Mouse (Mus musculus): ENCODE results near the gene Mapre1. TPM values are rescaled to one million over a fixed set of nuclear protein-coding genes. Genes with fewer than 3 reads are reported as not detected.
"Not testable (repeated sequence)": the region's sequence is repeated elsewhere in the genome, so short reads cannot be mapped to it uniquely, and the experiment has no call there.

The Mapre1 gene
- 228 and 238 TPM in 2 replicates for polyA plus RNA-seq (2014; fragmentation: Nextera tagmentation; extraction: Ambion mirVana)

DNA sequence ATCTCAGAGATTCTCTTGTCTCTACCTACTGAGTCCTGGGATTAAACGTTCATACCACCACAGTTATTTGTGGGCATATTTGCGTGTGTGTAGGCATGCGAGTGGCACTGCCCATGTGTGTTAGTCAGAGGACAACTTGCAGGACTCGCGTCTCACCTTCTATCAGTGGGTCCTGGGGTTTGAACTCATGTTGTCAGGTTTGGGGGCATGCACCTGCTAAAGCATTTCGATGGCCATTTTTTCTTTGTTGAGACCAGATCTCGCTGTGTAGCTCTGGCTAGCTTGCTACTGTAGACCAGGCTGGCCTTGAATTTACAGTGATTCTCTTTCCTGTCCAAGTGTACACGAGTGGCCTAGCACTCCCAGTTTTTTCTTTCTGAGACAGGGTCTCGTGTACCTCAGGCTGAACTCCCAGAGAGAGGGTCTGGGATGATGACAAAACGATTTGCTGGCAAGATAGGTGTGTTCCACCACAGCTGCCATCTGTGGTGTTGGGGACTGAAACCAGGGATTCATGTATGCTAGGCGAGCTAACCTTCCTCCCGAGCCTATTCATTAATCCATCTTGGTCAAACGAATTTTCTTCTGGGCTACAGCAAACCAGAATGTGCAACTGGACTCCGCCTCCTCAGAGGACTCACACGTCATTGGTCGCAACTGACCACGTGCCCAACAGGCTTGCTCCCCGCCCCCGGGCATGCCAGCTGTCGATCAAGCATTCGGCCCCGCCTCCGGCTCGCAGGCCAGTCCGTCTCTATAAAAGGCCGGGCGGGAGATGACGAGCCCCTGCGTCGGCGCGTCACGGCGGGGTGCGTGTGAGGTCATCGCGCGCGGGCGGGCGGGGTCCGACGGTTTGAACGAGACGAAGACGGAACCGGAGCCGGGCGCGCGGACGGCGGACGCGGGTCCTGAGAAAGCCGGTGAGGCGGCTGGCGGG is at the start of gene Mapre1:
TSS of gene Mapre1 (plus strand) at position 775 of the 937 bp plus-strand sequence.
- peak; percentile 97 for ATAC-seq (ENCODE audit: low read depth)
- Histone ChIP-seq H3K4me2 (ENCODE audit: low read depth, low read length) (peak within 1 kb of the TSS; percentile 72), H3K4me3 (ENCODE audit: low read depth, low read length) (peak within 1 kb of the TSS; percentile 91), H3K27ac (replicated peaks; ENCODE audit: low read depth, low read length) (peak within 1 kb of the TSS; percentile 94), H3K36me3 (ENCODE audit: control insufficient read depth, insufficient read depth, low read length) (no peaks in the 10 kb centered on the region), H3K9ac (ENCODE audit: low read depth, low read length) (peak within 1 kb of the TSS; percentile 96), H3K27me3 (replicated peaks; ENCODE audit: control insufficient read depth, insufficient read depth, low read length) (no peaks in the 10 kb centered on the region), H3K9me3 (ENCODE audit: control insufficient read depth, low read length) (no peaks in the 10 kb centered on the region), H3K4me1 (ENCODE audit: control insufficient read depth, insufficient read depth, low read length) (peaks cover 15% of the 10 kb centered on the region)
- WGBS, result 15% methylated on average over 37 of the region's 58 CpGs
- peak; percentile 100 for DNase-seq (ENCODE audit: low spot score)

DNA sequence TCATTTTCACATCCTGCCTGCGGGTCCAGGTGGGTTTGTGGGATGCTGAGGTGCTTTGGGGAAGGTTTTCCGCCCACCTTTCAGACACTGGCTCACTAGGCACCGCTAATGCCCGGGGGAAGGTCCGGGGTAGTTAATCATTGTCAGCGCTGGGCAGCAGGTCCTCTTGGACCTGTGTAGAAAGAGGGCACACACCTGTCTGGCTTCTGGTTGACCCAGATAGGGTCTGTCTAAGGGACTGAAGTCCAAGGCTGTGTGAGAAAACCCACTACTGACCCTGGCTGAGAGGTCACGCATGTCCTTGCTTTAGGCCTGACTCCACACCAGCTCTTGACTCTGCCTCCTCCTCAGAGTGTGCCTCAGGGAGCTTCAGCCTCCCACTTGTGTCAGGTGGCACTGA is 47.7 kb upstream of the Mapre1 start:
- not testable (repeated sequence) for H3K36me3 ChIP-seq (ENCODE audit: control insufficient read depth, insufficient read depth, low read length); H3K4me3 ChIP-seq (ENCODE audit: low read depth, low read length); H3K27me3 ChIP-seq (replicated peaks; ENCODE audit: control insufficient read depth, insufficient read depth, low read length); H3K9me3 ChIP-seq (ENCODE audit: control insufficient read depth, low read length); H3K9ac ChIP-seq (ENCODE audit: low read depth, low read length); H3K4me1 ChIP-seq (ENCODE audit: control insufficient read depth, insufficient read depth, low read length); ATAC-seq (ENCODE audit: low read depth); DNase-seq (ENCODE audit: low spot score); H3K4me2 ChIP-seq (ENCODE audit: low read depth, low read length); H3K27ac ChIP-seq (replicated peaks; ENCODE audit: low read depth, low read length)
- WGBS, result 76% methylated on average over 5 of the region's 7 CpGs

DNA sequence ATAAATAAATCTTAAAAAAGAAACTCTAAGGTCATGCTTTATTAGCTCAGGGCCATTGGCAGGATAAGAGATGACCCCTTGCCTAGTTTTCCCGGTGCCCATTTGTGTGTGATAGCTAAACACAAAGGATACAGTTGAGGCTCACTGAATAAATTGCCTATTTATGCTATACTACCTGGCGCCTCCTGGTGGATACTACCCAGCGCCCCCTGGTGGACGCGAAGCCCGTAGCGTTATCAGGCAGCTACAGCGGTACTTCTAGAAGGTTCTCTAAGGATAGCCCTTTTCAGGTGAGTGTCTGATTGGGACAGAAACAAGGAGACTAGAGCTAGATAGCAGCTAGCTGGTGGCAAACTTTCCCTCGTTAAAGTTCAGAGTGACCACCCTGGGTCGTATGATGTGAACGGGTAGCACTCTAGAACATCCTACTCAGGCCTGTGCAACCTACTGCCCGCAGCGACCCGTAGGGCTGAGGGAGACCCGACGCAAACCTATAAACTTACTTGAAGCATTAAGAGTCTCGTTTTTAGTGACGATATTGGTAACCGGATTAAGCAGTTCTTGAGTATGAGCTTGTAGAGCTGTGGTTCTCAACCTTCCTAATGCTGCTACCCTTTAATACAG is 46.5 kb upstream of the Mapre1 start:
- Histone ChIP-seq H3K27ac (replicated peaks; ENCODE audit: low read depth, low read length) (no peak overlapping the region), H3K4me1 (ENCODE audit: control insufficient read depth, insufficient read depth, low read length) (no peaks in the 10 kb centered on the region), H3K27me3 (replicated peaks; ENCODE audit: control insufficient read depth, insufficient read depth, low read length) (no peaks in the 10 kb centered on the region), H3K9ac (ENCODE audit: low read depth, low read length) (no peak overlapping the region), H3K36me3 (ENCODE audit: control insufficient read depth, insufficient read depth, low read length) (no peaks in the 10 kb centered on the region), H3K4me2 (ENCODE audit: low read depth, low read length) (no peak overlapping the region), H3K9me3 (ENCODE audit: control insufficient read depth, low read length) (no peaks in the 10 kb centered on the region), H3K4me3 (ENCODE audit: low read depth, low read length) (no peak overlapping the region)
- no peak for ATAC-seq (ENCODE audit: low read depth)
- DNase-seq (ENCODE audit: low spot score), result peak; percentile 13
- 70% methylated on average over 19 of the region's 19 CpGs for WGBS

DNA sequence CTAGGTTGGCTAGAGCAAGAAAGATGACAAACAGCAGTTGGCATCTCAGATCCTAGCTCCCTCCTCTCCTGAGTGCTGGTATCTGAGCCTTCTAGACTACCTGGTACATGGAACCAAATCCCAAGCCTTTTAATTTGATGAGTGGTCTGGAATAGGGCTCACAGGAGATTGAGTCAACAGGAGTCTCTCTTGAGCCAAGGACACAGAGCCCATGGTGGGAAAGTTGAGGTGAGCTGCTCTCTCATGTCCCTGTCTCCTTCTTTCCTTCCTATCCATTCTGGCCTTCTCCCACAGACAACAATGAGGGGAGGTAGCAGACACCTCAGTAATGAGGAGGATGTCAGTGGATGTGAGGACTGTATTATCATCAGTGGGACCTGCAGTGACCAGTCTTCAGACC is 44.7 kb upstream of the Mapre1 start, which contains the start of gene Dnmt3c:
TSS of gene Dnmt3c (plus strand) at position 301 of the 400 bp plus-strand sequence.
- Histone ChIP-seq H3K9me3 (ENCODE audit: control insufficient read depth, low read length) (no peaks in the 10 kb centered on the region), H3K27me3 (replicated peaks; ENCODE audit: control insufficient read depth, insufficient read depth, low read length) (no peaks in the 10 kb centered on the region), H3K4me2 (ENCODE audit: low read depth, low read length) (no peak within 1 kb of the TSS), H3K4me1 (ENCODE audit: control insufficient read depth, insufficient read depth, low read length) (no peaks in the 10 kb centered on the region), H3K27ac (replicated peaks; ENCODE audit: low read depth, low read length) (no peak within 1 kb of the TSS), H3K36me3 (ENCODE audit: control insufficient read depth, insufficient read depth, low read length) (no peaks in the 10 kb centered on the region), H3K4me3 (ENCODE audit: low read depth, low read length) (no peak within 1 kb of the TSS), H3K9ac (ENCODE audit: low read depth, low read length) (no peak within 1 kb of the TSS)
- no peak for ATAC-seq (ENCODE audit: low read depth)
- no peak for DNase-seq (ENCODE audit: low spot score)

DNA sequence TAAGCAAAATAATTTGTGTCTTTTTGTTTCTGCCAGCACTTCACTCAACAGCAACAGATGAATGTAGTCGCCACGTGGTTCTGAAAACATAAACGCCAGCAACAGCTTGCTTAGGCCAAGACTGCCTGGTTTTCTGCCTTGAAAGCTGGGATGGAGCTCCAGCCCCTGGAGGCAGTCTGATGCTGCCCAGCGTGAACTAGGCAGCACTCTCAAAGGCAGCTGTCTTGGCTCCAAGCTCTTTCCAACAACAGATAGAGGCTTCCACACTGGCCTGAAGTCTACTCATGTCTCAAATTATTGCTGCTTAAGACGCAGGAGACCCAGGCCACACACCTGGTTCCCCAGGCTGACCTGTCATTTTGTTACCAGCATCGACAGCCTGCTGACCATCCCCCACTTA is 37.7 kb upstream of the Mapre1 start:
- DNase-seq (ENCODE audit: low spot score) (no peak), ATAC-seq (ENCODE audit: low read depth) (no peak)
- Histone ChIP-seq H3K36me3 (ENCODE audit: control insufficient read depth, insufficient read depth, low read length) (no peaks in the 10 kb centered on the region), H3K4me3 (ENCODE audit: low read depth, low read length) (no peak overlapping the region), H3K9ac (ENCODE audit: low read depth, low read length) (no peak overlapping the region), H3K27me3 (replicated peaks; ENCODE audit: control insufficient read depth, insufficient read depth, low read length) (no peaks in the 10 kb centered on the region), H3K9me3 (ENCODE audit: control insufficient read depth, low read length) (no peaks in the 10 kb centered on the region), H3K27ac (replicated peaks; ENCODE audit: low read depth, low read length) (no peak overlapping the region), H3K4me1 (ENCODE audit: control insufficient read depth, insufficient read depth, low read length) (no peaks in the 10 kb centered on the region), H3K4me2 (ENCODE audit: low read depth, low read length) (no peak overlapping the region)
- WGBS, result 20% methylated on average over 6 of the region's 6 CpGs

DNA sequence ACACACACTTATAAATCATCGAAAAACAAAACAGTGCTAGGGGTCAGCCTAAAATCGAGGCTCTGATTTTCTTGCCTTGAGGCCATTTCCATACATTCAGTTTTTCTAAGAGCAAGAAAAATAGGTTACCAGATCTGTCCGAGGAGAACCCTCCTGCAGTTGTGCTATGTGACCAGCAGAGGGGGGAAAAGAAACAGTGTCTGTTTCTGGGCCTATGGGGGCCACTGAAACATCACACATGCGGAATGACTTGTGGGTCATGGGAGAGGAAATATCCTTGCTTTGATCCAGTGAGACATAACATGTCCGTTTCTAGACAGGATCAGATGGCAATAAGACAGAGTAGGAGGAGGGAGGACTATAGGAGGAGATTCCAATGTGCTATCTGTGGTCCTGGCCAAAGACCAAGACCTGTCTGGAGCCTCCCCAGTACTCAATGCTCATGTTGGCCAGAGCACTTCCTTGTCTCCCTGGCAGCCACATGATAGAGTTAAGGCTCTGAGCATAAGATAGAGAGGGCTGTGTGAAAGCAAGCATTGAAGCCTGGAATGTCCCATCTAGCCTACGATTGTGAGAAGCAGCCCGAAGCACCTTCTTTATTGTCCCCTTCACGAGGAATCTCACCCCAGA is 30.3 kb upstream of the Mapre1 start:
- ATAC-seq (ENCODE audit: low read depth) (peak; percentile 48; the same call in 1 of the 2 replicates), DNase-seq (ENCODE audit: low spot score) (peak; percentile 61)
- H3K4me1 ChIP-seq (ENCODE audit: control insufficient read depth, insufficient read depth, low read length), result peaks cover 8% of the 10 kb centered on the region; the same call in 1 of the 2 replicates
- H3K4me2 ChIP-seq (ENCODE audit: low read depth, low read length), result no peak overlapping the region
- H3K9me3 ChIP-seq (ENCODE audit: control insufficient read depth, low read length), result no peaks in the 10 kb centered on the region
- H3K4me3 ChIP-seq (ENCODE audit: low read depth, low read length), result no peak overlapping the region
- H3K27me3 ChIP-seq (replicated peaks; ENCODE audit: control insufficient read depth, insufficient read depth, low read length), result no peaks in the 10 kb centered on the region
- no peak overlapping the region for H3K27ac ChIP-seq (replicated peaks; ENCODE audit: low read depth, low read length)
- 47% methylated on average over 8 of the region's 8 CpGs for WGBS
- no peak overlapping the region for H3K9ac ChIP-seq (ENCODE audit: low read depth, low read length)
- H3K36me3 ChIP-seq (ENCODE audit: control insufficient read depth, insufficient read depth, low read length), result no peaks in the 10 kb centered on the region

DNA sequence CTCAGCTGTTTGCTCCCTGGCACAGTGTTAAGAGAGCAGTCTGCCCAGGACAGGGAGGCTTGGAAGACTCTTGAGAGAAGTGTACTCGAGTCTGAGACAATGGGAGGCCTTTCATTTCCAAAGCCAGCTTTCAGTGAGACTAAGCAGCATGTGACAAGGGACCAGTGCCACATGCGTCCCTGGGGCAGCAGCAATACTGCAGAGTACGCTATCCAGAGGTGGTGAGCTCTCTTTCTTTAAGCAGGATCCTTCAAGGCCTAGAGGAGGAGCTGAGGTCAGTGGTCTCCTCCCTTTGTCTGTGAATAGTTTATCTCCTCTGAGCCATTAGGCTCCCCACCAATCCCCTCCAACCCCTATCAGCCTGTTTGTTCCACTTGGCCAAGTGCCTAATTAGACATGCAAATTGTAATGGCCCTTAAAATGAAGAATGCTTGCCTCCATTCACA is 28.4 kb upstream of the Mapre1 start:
- H3K27me3 ChIP-seq (replicated peaks; ENCODE audit: control insufficient read depth, insufficient read depth, low read length), result no peaks in the 10 kb centered on the region
- no peaks in the 10 kb centered on the region for H3K9me3 ChIP-seq (ENCODE audit: control insufficient read depth, low read length)
- no peak overlapping the region for H3K9ac ChIP-seq (ENCODE audit: low read depth, low read length)
- DNase-seq (ENCODE audit: low spot score) (peak; percentile 17), ATAC-seq (ENCODE audit: low read depth) (peak; percentile 38; the same call in 1 of the 2 replicates)
- peaks cover 8% of the 10 kb centered on the region; the same call in 1 of the 2 replicates for H3K4me1 ChIP-seq (ENCODE audit: control insufficient read depth, insufficient read depth, low read length)
- H3K27ac ChIP-seq (replicated peaks; ENCODE audit: low read depth, low read length), result peak overlapping the region; percentile 39
- 31% methylated on average over 3 of the region's 3 CpGs for WGBS
- H3K4me2 ChIP-seq (ENCODE audit: low read depth, low read length), result no peak overlapping the region
- H3K4me3 ChIP-seq (ENCODE audit: low read depth, low read length), result no peak overlapping the region
- H3K36me3 ChIP-seq (ENCODE audit: control insufficient read depth, insufficient read depth, low read length), result no peaks in the 10 kb centered on the region

DNA sequence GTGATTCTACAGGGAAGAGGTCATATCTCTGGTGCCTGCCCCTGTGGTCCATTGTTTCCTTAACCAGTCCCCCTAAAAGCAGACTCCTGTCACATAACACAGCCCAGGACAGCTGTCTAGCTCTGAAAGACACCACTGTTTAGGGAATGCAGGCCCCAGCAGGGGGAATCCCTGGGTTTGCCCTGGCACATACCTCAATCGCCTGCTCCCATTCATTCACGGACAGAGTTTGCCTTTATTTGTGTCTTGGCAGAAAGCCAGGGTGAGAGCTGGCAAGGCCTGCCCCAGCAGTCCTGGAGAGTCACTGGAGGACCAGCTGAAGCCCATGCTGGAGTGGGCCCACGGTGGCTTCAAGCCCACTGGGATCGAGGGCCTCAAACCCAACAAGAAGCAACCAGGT is 27.8 kb upstream of the Mapre1 start:
- no peak overlapping the region for H3K9ac ChIP-seq (ENCODE audit: low read depth, low read length)
- peak; percentile 88 for ATAC-seq (ENCODE audit: low read depth)
- H3K36me3 ChIP-seq (ENCODE audit: control insufficient read depth, insufficient read depth, low read length), result no peaks in the 10 kb centered on the region
- no peak overlapping the region for H3K4me3 ChIP-seq (ENCODE audit: low read depth, low read length)
- H3K4me1 ChIP-seq (ENCODE audit: control insufficient read depth, insufficient read depth, low read length), result peaks cover 8% of the 10 kb centered on the region; the same call in 1 of the 2 replicates
- H3K27ac ChIP-seq (replicated peaks; ENCODE audit: low read depth, low read length), result peak overlapping the region; percentile 39
- no peaks in the 10 kb centered on the region for H3K27me3 ChIP-seq (replicated peaks; ENCODE audit: control insufficient read depth, insufficient read depth, low read length)
- H3K9me3 ChIP-seq (ENCODE audit: control insufficient read depth, low read length), result no peaks in the 10 kb centered on the region
- no peak overlapping the region for H3K4me2 ChIP-seq (ENCODE audit: low read depth, low read length)
- DNase-seq (ENCODE audit: low spot score), result peak; percentile 85
- WGBS, result 16% methylated on average over 3 of the region's 4 CpGs

Data from embryonic facial prominence, embryonic 14.5 days (tissue).